Mouse (Mus musculus) liver, embryonic 13.5 days (tissue): ENCODE results near the gene Tmem217. TPM values are rescaled to one million over a fixed set of nuclear protein-coding genes. Genes with fewer than 3 reads are reported as not detected.

Experiments used
- ATAC-seq: fragments of 200-750 bp; cut with Nextera tagmentation; 2 replicates; pipeline ENCODE4 v1.8.0; 2017; ENCODE audit warnings: low read depth, mild to moderate bottlenecking, moderate number of reproducible peaks, moderate library complexity
- DNase-seq: peaks from one replicate; pipeline ENCODE4 v3.0.0; 2022
- H3K27ac ChIP-seq: fragments of 300-500 bp; sonication (generic); 2 replicates; pipeline ENCODE4 v1.5.1; 2015; ENCODE audit warnings: moderate library complexity, mild to moderate bottlenecking, inconsistent platforms
- H3K27me3 ChIP-seq: fragments of 300-500 bp; sonication (generic); 2 replicates; pipeline ENCODE4 v1.6.1; 2015; ENCODE audit warnings: mild to moderate bottlenecking, inconsistent platforms
- H3K36me3 ChIP-seq: fragments of 300-500 bp; sonication (generic); 2 replicates; pipeline ENCODE4 v1.6.1; 2015; ENCODE audit warnings: mild to moderate bottlenecking, inconsistent platforms
- H3K4me1 ChIP-seq: fragments of 300-500 bp; sonication (generic); replicated peaks from 2 replicates; pipeline ENCODE4 v1.6.1; 2015; ENCODE audit warnings: inconsistent platforms
- H3K4me2 ChIP-seq: fragments of 300-500 bp; sonication (generic); 2 replicates; pipeline ENCODE4 v1.6.1; 2015; ENCODE audit warnings: inconsistent platforms, mild to moderate bottlenecking, moderate library complexity
- H3K4me3 ChIP-seq: fragments of 300-500 bp; sonication (generic); replicated peaks from 2 replicates; pipeline ENCODE4 v1.5.1; 2015; ENCODE audit warnings: mild to moderate bottlenecking, inconsistent platforms
- H3K9ac ChIP-seq: fragments of 300-500 bp; sonication (generic); 2 replicates; pipeline ENCODE4 v1.6.1; 2015; ENCODE audit warnings: mild to moderate bottlenecking, inconsistent platforms
- H3K9me3 ChIP-seq: fragments of 300-500 bp; sonication (generic); replicated peaks from 2 replicates; pipeline ENCODE4 v1.6.1; 2016; ENCODE audit warnings: inconsistent platforms
- WGBS: fragments of 180-500 bp; shearing (Covaris S2); methylation state at CpG from one replicate; pipeline ENCODE4 v1.1.7; 2015; ENCODE audit not compliant: insufficient replicate concordance; 5-methylcytosine and 5-hydroxymethylcytosine counted together
- polyA plus RNA-seq: library from polyadenylated mRNA; unstranded; fragments of >200 nt; fragmentation: Nextera tagmentation; extraction: Ambion mirVana; gene quantifications from 2 replicates; pipeline ENCODE4 v1.2.1, GENCODE M21; 2015

Gene Tmem217
- 0.23 TPM in 2 replicates for polyA plus RNA-seq

DNA sequence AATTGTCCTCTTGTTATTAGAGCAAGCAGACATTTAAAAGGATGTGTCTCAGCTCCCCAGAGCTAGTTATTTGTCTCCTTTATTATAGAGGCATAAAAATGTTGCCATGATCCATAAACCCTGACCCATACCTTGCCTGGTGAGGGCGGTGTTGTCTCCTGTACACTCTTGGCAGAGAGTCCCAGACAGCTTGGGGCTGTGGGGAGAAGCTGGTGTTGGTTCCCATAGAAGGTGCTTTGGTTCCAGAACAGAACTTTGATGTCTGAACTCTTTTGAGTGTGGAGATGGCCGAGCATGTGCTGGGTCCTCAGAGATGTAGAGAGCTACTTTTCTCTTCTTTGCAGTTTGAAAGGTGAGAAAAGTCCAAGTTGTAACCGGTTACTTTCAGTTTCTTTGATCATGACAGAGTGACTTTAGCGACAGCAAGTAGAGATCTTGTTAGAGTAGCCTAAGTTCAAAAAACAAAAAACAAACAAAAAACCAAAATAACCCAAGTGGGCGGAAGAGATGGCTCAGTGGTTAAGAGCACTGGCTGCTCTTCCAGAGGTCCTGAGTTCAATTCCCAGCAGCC is at the start of gene Tmem217:
TSS of gene Tmem217 (minus strand) at position 224 of the 571 bp plus-strand sequence.
- DNase-seq (no peak), ATAC-seq (no peak)
- Histone ChIP-seq H3K27me3 (no peaks in the 10 kb centered on the region), H3K9ac (no peak within 1 kb of the TSS), H3K9me3 (no peaks in the 10 kb centered on the region), H3K4me1 (peaks cover 62% of the 10 kb centered on the region), H3K27ac (no peak within 1 kb of the TSS), H3K4me3 (0 out of 2 replicates have a peak within 1 kb of the TSS, but pooled peaks have one; percentile 91), H3K36me3 (no peaks in the 10 kb centered on the region), H3K4me2 (peak within 1 kb of the TSS; percentile 97)
- 78% methylated on average over 5 of the region's 5 CpGs for WGBS

DNA sequence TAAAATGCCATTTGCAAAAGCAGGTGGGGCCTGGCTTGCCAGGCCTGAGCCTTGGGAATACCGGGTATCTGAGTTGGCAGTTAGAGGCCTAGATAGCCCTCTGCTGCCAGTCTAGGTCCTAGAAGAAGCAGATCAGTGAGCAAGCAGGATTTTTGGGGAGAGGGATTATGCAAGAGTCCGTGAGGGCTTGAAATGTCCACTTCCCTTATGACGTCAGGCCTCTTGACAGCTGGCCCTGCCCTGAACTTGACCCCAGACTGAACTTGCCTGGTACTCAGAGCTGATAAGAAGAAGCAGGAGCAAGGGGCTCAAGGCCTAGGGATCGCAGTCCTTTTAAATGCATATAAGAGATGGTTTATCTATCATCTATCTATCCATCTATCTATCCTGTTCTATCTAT is 49.2 kb upstream of the Tmem217 start:
- Histone ChIP-seq H3K4me1 (peaks cover 10% of the 10 kb centered on the region), H3K27ac (no peak overlapping the region), H3K36me3 (peaks cover 25% of the 10 kb centered on the region), H3K4me2 (no peak overlapping the region), H3K27me3 (no peaks in the 10 kb centered on the region), H3K9ac (no peak overlapping the region), H3K9me3 (no peaks in the 10 kb centered on the region), H3K4me3 (no peak overlapping the region)
- WGBS, result 62% methylated on average over 4 of the region's 4 CpGs
- no peak for ATAC-seq
- no peak for DNase-seq

- peaks cover 35% of the 10 kb centered on the region for H3K36me3 ChIP-seq
- WGBS, result 84% methylated on average over 8 of the region's 8 CpGs
Observed at GRCm38 (mm10) chr17:29599537-29599936, 47.4 kb upstream of the Tmem217 start.

DNA sequence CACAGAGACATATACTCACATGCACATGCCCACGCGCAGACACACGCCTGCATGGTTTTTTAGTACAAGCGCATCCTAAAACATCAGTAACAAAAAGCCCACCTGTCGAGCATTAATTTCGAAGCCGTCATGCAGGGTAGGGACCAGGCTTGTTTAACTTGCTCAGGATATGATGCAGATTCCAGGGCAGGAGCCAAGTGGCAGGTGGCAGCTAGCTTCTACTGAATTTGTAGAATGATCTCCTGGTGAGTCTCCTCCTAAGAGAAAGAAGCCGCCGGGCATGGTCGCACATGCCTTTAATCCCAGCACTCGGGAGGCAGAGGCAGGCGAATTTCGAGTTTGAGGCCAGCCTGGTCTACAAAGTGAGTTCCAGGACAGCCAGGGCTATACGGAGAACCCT is 46.9 kb upstream of the Tmem217 start:
- WGBS, result 89% methylated on average over 14 of the region's 14 CpGs
- Histone ChIP-seq H3K9me3 (no peaks in the 10 kb centered on the region), H3K4me1 (peaks cover 5% of the 10 kb centered on the region; the same call in 1 of the 2 replicates), H3K9ac (no peak overlapping the region), H3K36me3 (peaks cover 35% of the 10 kb centered on the region), H3K27me3 (no peaks in the 10 kb centered on the region), H3K4me3 (no peak overlapping the region), H3K27ac (no peak overlapping the region), H3K4me2 (no peak overlapping the region)
- no peak for ATAC-seq
- no peak for DNase-seq

More at GRCm38 (mm10) chr17:29599537-29599936, 47.4 kb upstream of the Tmem217 start:
- Histone ChIP-seq H3K9ac (no peak overlapping the region), H3K27ac (no peak overlapping the region), H3K4me1 (peaks cover 5% of the 10 kb centered on the region; the same call in 1 of the 2 replicates), H3K4me3 (no peak overlapping the region), H3K9me3 (no peaks in the 10 kb centered on the region), H3K27me3 (no peaks in the 10 kb centered on the region), H3K4me2 (no peak overlapping the region)
- DNase-seq (no peak), ATAC-seq (no peak)

GRCm38 (mm10) chr17:29596771-29597132 is 44.6 kb upstream of the Tmem217 start:
- Histone ChIP-seq H3K4me1 (peaks cover 5% of the 10 kb centered on the region; the same call in 1 of the 2 replicates), H3K27ac (no peak overlapping the region), H3K4me3 (no peak overlapping the region), H3K9me3 (no peaks in the 10 kb centered on the region), H3K9ac (no peak overlapping the region), H3K27me3 (no peaks in the 10 kb centered on the region), H3K36me3 (peaks cover 28% of the 10 kb centered on the region), H3K4me2 (no peak overlapping the region)
- ATAC-seq (no peak), DNase-seq (no peak)
- WGBS, result 87% methylated on average over 13 of the region's 13 CpGs

DNA sequence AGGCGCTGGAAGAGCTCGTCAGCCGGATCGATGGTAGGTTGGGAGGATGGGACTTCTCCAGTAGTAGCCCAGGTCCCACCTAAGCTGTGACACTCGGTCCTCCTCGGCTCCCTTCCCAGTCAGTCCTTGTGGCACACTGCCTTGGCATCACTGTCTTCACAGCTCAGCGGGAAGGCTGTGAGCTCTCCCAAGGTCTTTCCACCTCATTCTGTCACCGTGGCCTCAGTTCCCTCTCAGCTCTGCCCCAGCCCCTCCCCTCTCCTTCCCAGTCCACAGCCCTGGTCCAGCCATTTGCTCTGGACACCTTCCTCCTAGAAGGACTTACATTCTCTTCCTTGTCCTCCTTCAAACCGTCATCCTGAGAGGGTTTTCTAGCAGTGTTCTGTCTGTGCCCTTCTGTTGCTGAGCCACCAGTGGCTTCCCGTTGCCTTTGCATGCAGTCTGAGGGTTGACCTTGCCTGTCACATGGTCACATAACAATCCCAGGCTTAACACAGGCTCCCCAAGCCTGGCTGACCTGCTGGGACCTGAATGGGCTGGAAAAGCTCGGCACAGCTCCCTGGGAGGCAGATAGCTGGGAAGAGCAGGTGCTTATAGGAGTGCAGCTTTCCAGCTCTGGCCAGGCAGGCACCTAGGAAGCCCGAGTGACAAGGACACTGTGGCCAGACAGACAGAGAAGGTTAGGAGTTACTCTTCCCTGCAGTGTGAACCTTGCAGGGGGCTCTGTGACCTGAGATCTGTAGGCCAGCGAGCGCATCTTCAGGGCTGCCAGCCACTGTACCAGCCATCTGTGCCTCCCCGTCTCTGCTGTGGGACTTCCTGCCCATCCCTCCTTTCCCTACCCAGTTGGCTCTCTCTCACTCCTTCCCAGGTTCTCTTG is 43.9 kb upstream of the Tmem217 start:
- H3K36me3 ChIP-seq, result peaks cover 28% of the 10 kb centered on the region
- WGBS, result 80% methylated on average over 15 of the region's 15 CpGs
- ATAC-seq (no peak), DNase-seq (no peak)
- peaks cover 5% of the 10 kb centered on the region; the same call in 1 of the 2 replicates for H3K4me1 ChIP-seq
- H3K4me2 ChIP-seq, result no peak overlapping the region
- H3K27me3 ChIP-seq, result no peaks in the 10 kb centered on the region
- no peak overlapping the region for H3K27ac ChIP-seq
- no peak overlapping the region for H3K4me3 ChIP-seq
- no peaks in the 10 kb centered on the region for H3K9me3 ChIP-seq
- no peak overlapping the region for H3K9ac ChIP-seq

GRCm38 (mm10) chr17:29589221-29589898 is 37.2 kb upstream of the Tmem217 start:
- DNase-seq (no peak), ATAC-seq (no peak)
- Histone ChIP-seq H3K36me3 (peaks cover 3% of the 10 kb centered on the region; the same call in 1 of the 2 replicates), H3K4me1 (peaks cover 12% of the 10 kb centered on the region), H3K4me3 (no peak overlapping the region), H3K4me2 (no peak overlapping the region), H3K9ac (no peak overlapping the region), H3K9me3 (no peaks in the 10 kb centered on the region), H3K27me3 (no peaks in the 10 kb centered on the region), H3K27ac (no peak overlapping the region)
- 75% methylated on average over 11 of the region's 11 CpGs for WGBS

DNA sequence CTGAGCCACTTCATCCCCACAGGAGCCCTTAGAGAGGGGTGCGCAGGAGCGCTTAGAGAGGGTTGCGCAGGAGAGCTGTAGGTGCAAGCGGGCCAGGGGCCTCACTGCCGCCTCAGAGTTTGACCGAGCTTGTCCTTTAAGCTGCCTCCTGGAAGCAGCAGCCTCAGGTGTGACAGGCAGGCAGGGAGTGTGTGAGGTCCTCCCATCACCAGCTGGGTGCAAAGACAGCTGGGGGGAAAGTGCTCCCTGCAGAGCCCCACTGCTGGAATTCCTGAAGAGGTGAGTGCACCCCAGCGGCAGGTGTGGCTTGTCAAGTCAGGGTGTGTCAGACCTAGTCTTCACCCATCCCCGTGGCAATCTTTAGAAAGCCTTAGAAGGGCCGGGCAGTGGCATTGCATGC is 34.7 kb upstream of the Tmem217 start:
- H3K4me1 ChIP-seq, result peaks cover 26% of the 10 kb centered on the region
- H3K9ac ChIP-seq, result no peak overlapping the region
- 85% methylated on average over 9 of the region's 9 CpGs for WGBS
- H3K27me3 ChIP-seq, result no peaks in the 10 kb centered on the region
- no peak for ATAC-seq
- H3K4me2 ChIP-seq, result no peak overlapping the region
- H3K36me3 ChIP-seq, result peaks cover 9% of the 10 kb centered on the region; the same call in 1 of the 2 replicates
- no peak for DNase-seq
- no peaks in the 10 kb centered on the region for H3K9me3 ChIP-seq
- H3K4me3 ChIP-seq, result no peak overlapping the region
- H3K27ac ChIP-seq, result no peak overlapping the region

- Histone ChIP-seq H3K4me2 (no peak overlapping the region), H3K36me3 (peaks cover 10% of the 10 kb centered on the region; the same call in 1 of the 2 replicates), H3K4me1 (peaks cover 34% of the 10 kb centered on the region), H3K27me3 (no peaks in the 10 kb centered on the region), H3K4me3 (no peak overlapping the region), H3K27ac (no peak overlapping the region), H3K9ac (no peak overlapping the region), H3K9me3 (no peaks in the 10 kb centered on the region)
- ATAC-seq, result no peak
- no peak for DNase-seq
- 62% methylated on average over 6 of the region's 6 CpGs for WGBS
Observed at GRCm38 (mm10) chr17:29585446-29585845, 33.3 kb upstream of the Tmem217 start.

GRCm38 (mm10) chr17:29584737-29585136 is 32.6 kb upstream of the Tmem217 start:
- H3K4me3 ChIP-seq, result no peak overlapping the region
- H3K9ac ChIP-seq, result no peak overlapping the region
- H3K4me2 ChIP-seq, result no peak overlapping the region
- H3K36me3 ChIP-seq, result peaks cover 14% of the 10 kb centered on the region; the same call in 1 of the 2 replicates
- no peak overlapping the region for H3K27ac ChIP-seq
- no peak for ATAC-seq
- DNase-seq, result no peak
- no peaks in the 10 kb centered on the region for H3K27me3 ChIP-seq
- H3K4me1 ChIP-seq, result peaks cover 39% of the 10 kb centered on the region
- no peaks in the 10 kb centered on the region for H3K9me3 ChIP-seq
- 78% methylated on average over 3 of the region's 3 CpGs for WGBS

GRCm38 (mm10) chr17:29584306-29584705 is 32.1 kb upstream of the Tmem217 start:
- Histone ChIP-seq H3K9ac (no peak overlapping the region), H3K9me3 (no peaks in the 10 kb centered on the region), H3K4me2 (no peak overlapping the region), H3K4me3 (no peak overlapping the region), H3K36me3 (peaks cover 16% of the 10 kb centered on the region), H3K27me3 (no peaks in the 10 kb centered on the region), H3K27ac (no peak overlapping the region), H3K4me1 (peaks cover 43% of the 10 kb centered on the region)
- WGBS, result 58% methylated on average over 5 of the region's 5 CpGs
- DNase-seq (no peak), ATAC-seq (no peak)
